Mouse (Mus musculus) kidney, adult 11 months (tissue): Measurements from ENCODE around the gene Cep19.
A peak's percentile ranks its signal among the peaks of the same experiment; 100 is the strongest.

ENCODE experiments used
- DNase-seq: peaks from one replicate; pipeline ENCODE4 v3.0.0; 2022

Cep19 gene

DNA sequence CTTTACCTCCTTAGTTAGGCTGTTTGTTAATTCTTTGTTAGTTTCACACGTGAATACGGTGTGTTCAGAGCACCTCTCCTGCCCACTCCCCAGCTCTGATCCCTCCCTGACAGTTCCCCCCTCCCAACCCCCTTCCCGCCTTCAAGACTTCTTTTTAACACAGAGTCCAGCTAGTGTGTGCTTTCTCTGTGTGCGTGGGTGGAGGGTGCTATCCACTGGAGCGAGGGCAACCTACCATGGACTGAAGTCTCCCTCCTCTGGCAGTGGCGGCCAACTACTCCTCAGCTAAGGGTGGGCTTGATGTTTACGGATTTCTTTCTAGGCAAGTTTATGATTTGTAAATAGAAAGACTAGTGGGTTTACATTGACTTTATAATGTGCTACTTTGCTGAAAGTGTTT is 8.6 kb downstream of the Cep19 start:
- DNase-seq = no peak

DNA sequence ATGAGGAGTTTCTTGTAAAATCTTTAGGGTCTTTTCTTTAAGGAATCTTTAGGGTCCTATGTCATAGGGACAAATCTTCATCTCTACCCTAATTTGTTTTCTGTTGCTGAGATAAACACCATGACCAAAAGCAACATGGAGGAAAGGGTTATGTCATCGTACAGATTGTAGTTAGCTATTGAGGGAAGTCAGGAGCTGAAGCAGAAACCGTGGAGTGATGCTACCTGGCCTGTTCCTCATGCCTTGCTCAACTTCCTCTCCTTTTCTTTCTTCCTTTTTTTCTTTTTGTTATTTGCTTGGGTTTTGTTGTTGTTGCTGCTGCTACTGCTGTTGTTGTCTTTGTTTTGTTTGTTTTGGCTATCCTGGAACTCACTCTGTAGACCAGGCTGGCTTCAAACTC is 9.0 kb downstream of the Cep19 start:
- no peak for DNase-seq

- DNase-seq = no peak
Measured at GRCm38 (mm10) chr16:32110951-32111699, 11.5 kb downstream of the Cep19 start.

DNA sequence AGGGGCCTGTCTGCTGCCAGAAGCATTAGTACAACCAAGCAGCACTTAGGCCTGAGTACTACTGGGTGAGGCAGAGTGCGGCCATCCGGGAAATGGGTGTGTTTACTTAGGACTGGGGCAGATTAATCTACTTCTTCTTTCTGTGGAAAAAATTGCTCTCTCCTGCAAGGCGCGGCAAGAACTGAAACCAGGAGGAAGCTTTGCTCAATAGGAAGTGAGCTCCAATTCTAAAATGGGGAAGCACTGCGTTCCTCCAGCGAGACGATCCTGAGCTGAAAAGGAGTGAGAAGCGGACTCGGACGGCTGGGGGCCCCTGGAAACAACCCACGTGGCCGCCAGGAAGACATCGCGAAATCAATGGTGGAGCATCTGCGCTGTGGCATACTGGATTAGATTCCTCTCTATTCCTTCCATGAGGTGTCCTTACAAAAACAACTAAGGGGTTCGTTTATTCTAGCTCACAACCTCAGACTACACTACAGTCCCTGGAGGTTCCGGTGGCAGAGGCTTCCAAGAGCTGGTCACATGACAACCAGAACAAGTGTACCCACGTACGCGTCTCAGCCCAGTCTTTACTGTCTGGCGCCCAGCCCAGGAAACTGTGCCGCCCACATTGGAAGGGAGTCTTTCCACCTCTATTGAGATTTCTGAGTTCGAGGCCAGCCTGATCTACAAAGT is 14.1 kb downstream of the Cep19 start:
- peak; percentile 35 for DNase-seq

DNA sequence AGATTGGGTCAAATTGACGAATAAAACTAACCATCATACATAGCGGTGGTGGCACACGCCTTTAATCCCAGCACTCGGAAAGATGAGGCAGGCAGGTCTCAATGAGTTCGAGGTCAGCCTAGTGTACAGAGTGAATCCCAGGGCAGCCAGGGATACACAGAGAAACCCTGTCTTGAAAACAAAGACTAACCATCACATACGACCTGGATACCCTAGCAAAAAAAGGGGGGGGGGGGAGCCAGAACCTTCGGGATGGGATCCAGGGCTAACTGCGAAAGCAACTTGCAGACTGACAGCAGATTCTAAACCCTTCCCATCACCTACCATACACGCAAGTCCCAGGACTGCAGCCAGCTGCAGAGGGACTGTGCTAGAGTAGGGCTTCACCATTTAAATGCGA is 14.8 kb downstream of the Cep19 start:
- no peak for DNase-seq

- peak; percentile 68 for DNase-seq
Measured at GRCm38 (mm10) chr16:32114968-32115695, 15.5 kb downstream of the Cep19 start.

GRCm38 (mm10) chr16:32115781-32116180 is 16.2 kb downstream of the Cep19 start:
- DNase-seq = no peak

- no peak for DNase-seq
Measured at GRCm38 (mm10) chr16:32116186-32116585, 16.6 kb downstream of the Cep19 start.

- no peak for DNase-seq
Measured at GRCm38 (mm10) chr16:32120454-32120853, 20.9 kb downstream of the Cep19 start.

DNA sequence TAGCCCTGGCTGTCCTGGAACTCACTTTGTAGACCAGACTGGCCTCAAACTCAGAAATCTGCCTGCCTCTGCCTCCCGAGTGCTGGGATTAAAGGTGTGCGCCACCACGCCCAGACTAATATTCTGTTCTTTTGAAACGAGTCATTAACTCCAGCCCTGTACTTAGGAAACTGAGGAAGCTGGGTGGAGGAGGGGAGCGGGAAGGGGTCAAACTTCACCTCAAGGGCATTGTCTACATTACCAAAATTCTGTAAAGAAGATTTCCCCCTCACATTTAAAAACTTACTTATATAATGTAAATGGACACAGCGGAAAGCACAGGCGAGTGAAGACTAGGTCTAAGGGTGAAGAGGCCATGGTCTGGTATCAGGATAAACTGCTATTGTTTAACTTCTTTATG is 24.4 kb downstream of the Cep19 start:
- no peak for DNase-seq

GRCm38 (mm10) chr16:32124444-32125335 is 25.1 kb downstream of the Cep19 start:
- peak; percentile 23 for DNase-seq

GRCm38 (mm10) chr16:32125364-32125763 is 25.8 kb downstream of the Cep19 start:
- no peak for DNase-seq

DNA sequence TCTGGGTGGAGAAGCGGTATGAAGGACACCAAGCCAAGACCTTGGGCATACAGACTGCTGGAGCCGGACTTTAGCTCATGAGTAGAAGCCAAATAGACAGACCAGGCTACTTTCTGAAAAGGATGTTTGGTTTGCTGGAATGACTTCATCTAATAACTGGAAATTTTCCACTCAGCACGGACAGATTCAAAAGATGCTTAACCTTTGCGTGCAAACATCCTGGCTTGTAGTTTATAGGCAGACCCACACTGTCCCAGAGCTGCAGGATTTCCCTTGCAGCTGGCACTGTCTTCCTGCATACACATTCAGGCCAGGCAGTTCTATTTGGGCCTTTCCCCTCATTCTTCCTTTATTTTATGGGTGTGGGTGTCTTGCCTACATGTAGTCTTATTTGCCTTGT is 27.4 kb downstream of the Cep19 start:
- no peak for DNase-seq

DNA sequence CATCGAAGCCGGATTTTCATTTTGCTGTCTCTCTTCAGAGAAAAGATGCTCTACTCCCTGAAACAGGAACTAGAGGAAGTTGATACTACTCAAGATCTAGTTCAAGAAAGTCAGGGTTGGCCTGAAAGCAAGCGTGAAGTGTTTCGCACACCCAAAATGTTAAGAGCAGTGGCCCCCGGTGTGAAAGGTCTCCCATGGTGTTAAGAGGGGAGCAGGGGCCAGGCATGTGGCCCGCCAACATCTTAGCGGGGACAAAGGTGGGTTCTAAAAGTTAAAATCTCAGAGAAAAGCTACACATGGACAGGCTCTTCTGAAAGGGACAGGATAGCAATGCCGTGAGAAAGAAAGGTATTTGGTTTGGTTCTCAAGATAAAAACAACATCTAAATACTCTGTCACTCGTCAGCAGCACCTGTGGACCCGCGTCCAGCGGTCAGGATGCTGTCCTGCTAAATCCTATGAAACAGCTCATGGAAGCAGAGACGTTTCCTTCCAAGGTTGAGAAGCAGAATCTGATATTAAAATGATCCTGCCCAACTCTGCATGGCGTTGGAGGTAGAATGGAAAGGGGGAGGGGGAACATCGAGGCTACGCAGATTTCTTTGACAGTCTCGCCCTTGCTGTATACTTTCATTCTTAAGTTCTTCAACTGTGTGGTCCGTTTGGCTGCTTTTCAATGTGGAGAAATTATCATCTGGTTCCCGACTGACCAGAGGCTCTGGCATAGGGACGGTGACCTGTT is 30.0 kb downstream of the Cep19 start:
- no peak for DNase-seq

DNA sequence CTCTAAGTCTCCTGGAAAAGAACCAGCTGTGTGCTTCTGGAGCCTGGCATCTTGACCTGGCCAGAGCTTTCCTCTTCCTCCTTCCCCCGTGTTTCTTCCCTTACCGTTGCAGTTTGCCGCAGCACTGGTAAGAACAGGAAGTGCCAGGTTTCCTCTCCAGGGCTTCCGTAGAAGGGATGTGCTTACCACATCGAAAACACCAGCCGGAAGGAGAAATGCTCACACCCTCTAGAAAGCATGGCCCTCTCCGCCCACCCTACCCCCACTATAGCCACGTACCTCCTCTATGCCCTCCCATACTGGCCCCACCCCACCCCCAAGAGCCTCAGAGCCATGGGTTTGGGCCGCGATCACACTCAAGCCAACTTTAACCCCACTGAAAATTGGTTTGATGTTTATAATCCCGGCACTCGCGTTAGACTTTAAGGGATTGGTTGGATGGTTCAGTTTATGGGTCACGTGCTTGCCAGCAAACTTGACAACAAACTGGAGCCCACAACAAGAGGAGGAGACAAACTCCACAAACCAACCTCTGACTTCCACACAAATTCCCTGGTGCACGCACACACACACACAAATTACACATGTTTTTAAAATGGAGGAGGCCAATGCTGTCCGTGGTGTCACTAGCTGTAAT is 30.7 kb downstream of the Cep19 start:
- DNase-seq = peak; percentile 52

DNA sequence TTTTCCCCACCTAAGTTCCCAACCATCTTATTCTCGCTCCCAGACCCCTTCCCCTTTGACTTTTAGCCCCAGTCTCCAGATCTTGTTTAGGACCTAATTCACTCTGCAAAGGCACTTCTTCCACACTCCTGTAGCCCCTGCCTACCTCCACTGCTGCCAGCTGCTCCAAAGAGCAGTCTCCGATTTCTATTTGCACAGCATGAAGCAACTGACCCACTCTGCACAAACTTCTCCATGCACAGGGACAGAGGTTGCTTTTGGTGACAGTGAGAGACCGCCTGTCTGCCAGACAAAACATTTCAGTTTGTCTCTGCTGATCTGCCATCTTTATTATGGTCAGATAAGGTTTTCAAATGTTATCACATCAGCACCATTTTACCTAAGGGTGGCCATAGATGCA is 33.5 kb downstream of the Cep19 start:
- no peak for DNase-seq

GRCm38 (mm10) chr16:32135842-32136357 is 36.3 kb downstream of the Cep19 start:
- no peak for DNase-seq

DNA sequence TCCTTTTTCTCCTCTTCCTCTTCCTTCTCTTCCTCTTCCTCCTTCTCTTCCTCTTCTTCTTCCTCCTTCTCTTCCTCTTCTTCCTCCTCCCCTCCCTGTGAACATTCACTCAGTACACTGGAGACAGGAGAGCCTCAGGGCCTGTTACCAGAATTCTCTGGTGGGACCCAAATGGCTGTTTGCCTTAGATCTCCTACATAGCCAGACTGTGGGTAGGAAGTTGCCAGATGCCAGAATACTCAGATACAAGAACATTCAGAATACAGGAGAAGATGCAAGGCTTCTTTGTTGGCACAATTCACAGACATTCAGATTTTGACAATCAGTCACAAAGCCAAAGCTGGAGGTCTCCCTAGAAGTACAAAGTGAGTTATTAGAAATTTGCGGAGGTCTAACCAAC is 39.4 kb downstream of the Cep19 start:
- DNase-seq = no peak

GRCm38 (mm10) chr16:32143766-32144165 is 44.2 kb downstream of the Cep19 start:
- DNase-seq = no peak

DNA sequence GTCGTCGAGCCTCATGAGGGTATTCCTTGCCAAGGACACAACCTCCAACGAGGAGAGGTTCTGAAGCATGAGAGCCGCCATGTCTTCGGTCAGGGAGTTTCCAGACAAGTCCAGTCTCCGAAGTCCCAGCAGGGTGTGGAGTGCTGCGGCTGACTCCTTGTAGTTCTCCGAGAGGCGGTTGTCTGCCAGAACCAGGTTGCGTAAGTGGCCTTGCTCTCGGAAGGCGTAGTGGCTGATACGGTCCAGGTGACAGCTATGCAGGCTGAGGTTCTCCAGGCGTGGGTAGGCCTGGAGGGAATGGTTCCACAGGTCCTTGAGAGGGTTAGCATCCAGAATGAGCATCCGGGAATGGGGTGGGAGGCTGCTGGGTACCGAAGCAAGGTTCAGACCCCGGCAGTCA is 45.0 kb downstream of the Cep19 start:
- DNase-seq = no peak

DNA sequence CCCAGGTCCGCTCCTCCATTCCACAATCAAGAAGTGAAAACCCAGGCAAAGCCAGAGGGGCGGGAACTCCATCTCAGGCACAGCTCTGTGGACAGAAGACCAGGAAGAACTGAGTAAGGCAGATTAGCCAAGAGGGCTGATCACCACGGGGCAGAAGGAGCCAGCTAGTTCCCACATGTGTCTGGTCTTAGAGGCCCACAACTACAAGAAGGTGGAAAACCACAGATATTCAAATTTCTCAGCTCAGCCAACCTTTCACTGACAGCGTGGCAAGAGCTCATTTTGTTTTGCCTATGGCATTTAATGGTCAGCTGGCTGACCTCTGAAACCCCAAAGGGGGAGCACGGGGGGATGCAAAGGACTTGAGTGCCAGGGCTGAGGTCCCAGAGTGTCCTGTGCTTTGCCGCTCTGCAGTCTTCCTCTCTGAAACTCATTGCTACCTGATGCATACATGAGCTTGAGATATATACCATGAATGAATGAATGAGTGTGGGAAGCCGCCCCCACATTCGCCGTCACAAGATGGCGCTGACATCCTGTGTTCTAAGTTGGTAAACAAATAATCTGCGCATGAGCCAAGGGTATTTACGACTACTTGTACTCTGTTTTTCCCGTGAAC is 48.1 kb downstream of the Cep19 start:
- DNase-seq = peak; percentile 51
